14 mouse cellular contexts compared by ENCODE assay signal in the genomic region with DNA sequence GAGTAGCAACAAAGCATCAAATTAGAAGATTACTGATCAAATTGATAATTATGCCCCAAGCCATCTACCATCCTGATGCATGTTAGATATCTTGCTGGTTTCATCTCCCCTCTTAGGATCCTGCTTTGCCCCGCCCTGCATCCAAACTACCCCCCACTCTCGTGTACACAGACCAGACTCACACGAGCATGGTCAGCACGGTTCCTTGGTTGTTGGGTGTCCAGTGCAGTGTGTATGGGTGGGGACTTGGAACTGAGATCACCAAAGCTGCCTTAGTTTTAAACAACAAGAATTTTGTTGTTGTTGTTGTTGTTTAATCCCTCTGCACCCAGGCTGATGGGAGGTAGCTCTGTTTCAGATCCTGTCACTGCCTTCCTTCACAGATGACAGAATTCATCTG.
"Had no signal": no experiment of that assay in that cellular context is flagged by ENCODE, and none has a peak within 500 bp of the region (broad histone marks: within the 10 kb centered on the region; RNA-seq: fewer than 3 reads in every experiment).

No protein-coding gene starts in this region.

- H3K9me3 ChIP-seq: limb, embryonic 12.5 days; liver, embryonic 13.5 days; megakaryocyte, embryonic 14.5 days; neural tube, embryonic 12.5 days had no signal

- H3K36me3 ChIP-seq: neural tube, embryonic 12.5 days had no signal

- H3K27ac ChIP-seq: limb, embryonic 12.5 days; liver, embryonic 13.5 days; macrophage; neural tube, embryonic 12.5 days had no signal

- H3K27me3 ChIP-seq: limb, embryonic 12.5 days; liver, embryonic 13.5 days; megakaryocyte, embryonic 14.5 days; neural tube, embryonic 12.5 days had no signal

- H3K4me2 ChIP-seq: limb, embryonic 12.5 days; liver, embryonic 13.5 days; midbrain, embryonic 11.5 days; neural tube, embryonic 12.5 days had no signal

- H3K9ac ChIP-seq: limb, embryonic 12.5 days; liver, embryonic 13.5 days; liver, postnatal 0 days; neural tube, embryonic 12.5 days had no signal

- DNase-seq: kidney, adult 9 months; kidney, postnatal 14 days; liver; liver, embryonic 13.5 days; liver, postnatal 0 days; lung, postnatal 10 days; thymus, adult 2 months; thymus, postnatal 25 days had no signal

- H3K4me3 ChIP-seq: limb, embryonic 12.5 days; liver, embryonic 13.5 days; megakaryocyte, embryonic 14.5 days; neural tube, embryonic 12.5 days had no signal

- H3K4me1 ChIP-seq: liver, embryonic 13.5 days; neural tube, embryonic 12.5 days had no signal

- ATAC-seq: intestine, embryonic 16.5 days; liver, postnatal 0 days had no signal
